Mouse (Mus musculus) E14TG2a.4 (cell line): ENCODE measurements at regions not wholly inside any gene's neighbourhood (a gene's known extent, or its start where the extent isn't known, plus 50 kb on each side); places are given as distances from the start of the nearest gene placed in this dataset.

Experiments
- CTCF ChIP-seq: conservative IDR thresholded peaks from 2 replicates; pipeline ENCODE4 v1.5.1; 2014; ENCODE audit warnings: low read length
- NANOG ChIP-seq: IDR thresholded peaks from 2 replicates; pipeline ENCODE4 v1.6.1; 2014; ENCODE audit warnings: borderline replicate concordance, low read length, mixed read lengths
- POU5F1 ChIP-seq: IDR thresholded peaks from 2 replicates; pipeline ENCODE4 v1.6.1; 2014; ENCODE audit warnings: low read length, borderline replicate concordance

DNA sequence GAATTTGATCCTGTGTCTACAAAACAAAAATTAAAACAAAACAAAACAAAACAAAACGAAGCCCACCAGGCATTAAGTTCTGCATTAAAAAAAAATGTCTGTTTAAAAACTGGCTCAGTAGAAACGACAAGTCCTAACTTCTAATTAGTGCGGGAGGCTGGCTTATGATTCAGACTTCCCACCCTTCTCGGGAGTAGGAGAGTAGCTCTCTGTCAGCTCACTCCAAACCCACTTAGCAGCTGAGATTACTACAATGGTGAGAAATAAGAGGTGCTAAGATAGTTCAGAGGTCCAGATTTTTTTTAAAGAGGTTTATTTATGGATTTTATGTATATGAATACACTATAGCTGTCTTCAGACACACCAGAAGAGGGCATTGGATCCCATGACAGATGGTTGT lies 153.3 kb upstream of the Zfand5 start:
- TF ChIP-seq CTCF (no peak), POU5F1 (no peak), NANOG (no peak)
